Mouse (Mus musculus) CD4-positive, CD25-positive, alpha-beta regulatory T cell, adult 2 months (primary cell): Measurements from ENCODE around the gene Unc45b.
"Not testable (repeated sequence)": the region's sequence is repeated elsewhere in the genome, so short reads cannot be mapped to it uniquely, and the experiment has no call there.

Experiments
- DNase-seq: peaks from one replicate; pipeline ENCODE4 v3.0.0-alpha.2; 2012; ENCODE audit warnings: low read depth, low spot score

The Unc45b gene

GRCm38 (mm10) chr11:82897478-82897877 is 12.9 kb upstream of the Unc45b start:
- DNase-seq = no peak

- no peak for DNase-seq
These were observed 10.6 kb upstream of the Unc45b start for GRCm38 (mm10) chr11:82899720-82900119.

GRCm38 (mm10) chr11:82901606-82902310 is 8.6 kb upstream of the Unc45b start:
- DNase-seq = no peak

DNA sequence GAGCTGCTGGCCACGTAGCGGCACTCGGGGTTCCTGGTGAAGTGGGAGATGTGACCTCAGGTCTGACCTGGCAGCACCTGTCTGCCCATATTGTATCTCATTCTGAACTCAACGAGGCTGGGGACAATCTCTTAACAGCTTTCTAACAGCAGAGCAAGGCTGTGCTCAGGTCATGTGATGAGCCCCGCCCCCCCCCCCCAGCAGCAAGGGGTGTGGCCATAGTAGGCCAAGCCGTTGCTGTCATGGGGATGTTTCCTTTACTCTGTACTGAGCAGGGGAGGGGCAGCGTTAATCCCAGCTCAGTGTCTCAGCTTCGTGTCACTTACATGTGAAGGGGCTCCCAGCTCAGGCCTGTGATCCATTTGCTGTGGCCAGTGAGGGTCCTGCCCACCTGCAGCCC is 5.4 kb upstream of the Unc45b start:
- DNase-seq = no peak

- no peak for DNase-seq
These were observed 4.5 kb upstream of the Unc45b start for GRCm38 (mm10) chr11:82905816-82906215.

DNA sequence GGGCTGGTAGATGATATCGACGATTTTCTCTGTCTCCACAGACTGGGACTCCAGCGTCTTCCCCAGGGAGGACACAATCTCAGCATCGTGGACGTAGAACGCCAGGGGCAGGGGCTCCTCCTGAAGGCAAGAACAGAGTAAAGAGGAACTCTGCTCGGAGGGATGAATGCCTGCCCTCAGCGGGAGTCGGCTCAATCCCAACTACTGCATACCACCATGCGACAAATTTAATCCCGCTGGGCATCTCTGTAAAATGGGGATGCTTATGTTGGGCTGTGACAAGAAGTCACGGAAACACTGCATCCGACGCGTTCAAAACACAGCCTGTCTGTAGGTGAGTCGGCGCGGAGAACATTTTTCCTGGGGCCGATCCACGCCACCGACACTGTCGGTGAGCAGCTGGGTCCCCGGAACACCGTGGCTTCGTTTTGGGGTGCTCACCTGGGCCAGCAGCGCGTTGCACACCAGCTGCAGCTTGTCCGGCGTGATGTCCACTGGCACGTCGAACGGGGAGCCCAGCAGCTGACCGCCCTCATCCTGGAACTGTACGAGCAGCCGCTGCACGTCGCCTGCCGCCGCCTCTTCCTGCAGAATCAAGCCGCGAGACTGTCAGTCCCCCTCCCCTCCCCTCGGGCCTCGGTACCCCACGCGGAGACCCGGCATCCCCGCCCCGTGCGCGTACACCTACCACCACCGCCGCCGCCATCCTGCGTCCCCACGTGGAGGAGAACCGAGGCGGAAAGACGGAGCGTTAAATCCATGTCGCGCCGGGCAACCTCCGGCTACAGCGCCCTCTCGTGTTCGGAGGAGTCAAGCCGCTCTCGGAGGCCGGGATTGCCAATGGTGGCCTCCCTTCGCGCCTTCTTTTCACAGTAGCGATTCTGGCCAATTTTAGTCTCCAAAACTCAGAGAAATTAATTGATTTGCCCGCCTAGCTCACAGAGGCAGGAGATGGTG is 2.4 kb upstream of the Unc45b start, which contains the start of gene Nle1:
TSS of gene Nle1 (minus strand) at position 761 of the 957 bp plus-strand sequence.
- peak; percentile 96 for DNase-seq

DNA sequence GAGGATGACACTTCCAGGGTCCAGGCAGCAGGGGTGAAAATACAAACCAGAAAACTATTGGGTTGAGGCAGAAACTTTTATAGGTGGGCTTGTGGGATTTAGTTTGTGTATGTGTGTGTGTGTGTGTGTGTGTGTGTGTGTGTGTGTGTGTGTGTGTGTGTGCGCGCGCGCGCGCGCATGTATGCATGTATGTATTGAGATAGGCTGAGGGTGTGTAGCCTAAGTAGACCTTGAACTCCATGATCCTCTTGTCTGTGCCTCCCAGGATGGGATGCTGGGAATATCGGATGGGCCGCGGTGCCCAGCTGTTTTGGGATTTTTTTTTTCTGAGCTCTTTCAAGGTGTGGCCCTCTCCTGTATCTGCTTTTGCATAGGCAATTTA is 1.8 kb upstream of the Unc45b start:
- no peak for DNase-seq

DNA sequence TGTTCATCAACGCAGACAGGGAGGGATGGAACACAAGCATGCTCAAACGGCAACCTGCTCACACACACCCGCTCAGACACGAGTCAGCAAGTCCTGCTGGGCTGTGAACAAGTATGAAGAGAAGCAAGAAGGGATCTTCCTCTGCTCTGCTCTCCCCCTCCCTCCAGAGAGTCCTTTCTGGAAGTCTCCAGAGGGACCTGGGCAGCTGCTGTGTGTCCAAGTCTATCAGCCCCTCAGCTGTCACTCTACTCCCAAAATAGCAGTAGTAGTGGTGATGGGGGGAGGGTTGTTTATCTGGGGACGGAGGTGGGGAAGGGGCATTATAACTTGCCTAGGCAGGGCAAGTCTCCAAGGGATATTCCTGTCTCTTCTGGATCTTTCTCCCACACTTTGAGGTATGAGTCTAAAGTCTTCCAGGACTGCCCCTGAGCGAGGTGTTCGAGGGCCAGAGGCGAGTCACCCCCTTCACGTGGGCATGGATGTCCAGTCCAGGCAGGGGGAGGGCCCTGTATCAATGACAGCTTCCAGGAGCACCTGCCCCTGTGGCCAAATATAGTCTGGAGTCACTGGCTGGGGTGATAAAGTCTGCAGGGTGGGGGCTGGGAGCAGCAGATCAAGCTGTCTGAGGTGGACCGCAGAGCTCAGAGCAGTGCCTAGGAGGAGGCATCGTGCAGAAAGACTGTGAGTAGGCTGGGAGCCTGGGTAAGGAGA is 484 bp downstream of the Unc45b start:
- DNase-seq = no peak

- DNase-seq = peak; percentile 91
These were observed 4.5 kb downstream of the Unc45b start for GRCm38 (mm10) chr11:82914711-82915352.

DNA sequence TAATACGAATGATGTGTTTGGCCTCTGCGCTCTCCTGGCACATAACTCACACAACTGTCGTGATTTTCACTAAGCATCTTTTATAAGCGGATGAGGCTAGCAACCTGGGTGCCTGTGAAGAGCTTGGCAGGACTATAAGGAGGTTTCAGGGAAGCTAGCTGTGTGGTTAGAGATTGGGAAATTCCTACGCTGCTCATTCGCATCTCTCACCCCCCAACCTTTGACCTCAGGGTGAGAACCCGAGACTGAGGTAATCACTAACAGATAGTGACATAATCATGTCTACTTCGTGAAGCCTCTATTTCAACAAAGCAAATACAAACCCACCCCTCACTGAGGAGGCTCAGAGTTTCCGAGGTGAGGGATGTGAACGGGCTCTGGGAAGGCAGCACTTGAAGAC is 10.4 kb downstream of the Unc45b start:
- no peak for DNase-seq

DNA sequence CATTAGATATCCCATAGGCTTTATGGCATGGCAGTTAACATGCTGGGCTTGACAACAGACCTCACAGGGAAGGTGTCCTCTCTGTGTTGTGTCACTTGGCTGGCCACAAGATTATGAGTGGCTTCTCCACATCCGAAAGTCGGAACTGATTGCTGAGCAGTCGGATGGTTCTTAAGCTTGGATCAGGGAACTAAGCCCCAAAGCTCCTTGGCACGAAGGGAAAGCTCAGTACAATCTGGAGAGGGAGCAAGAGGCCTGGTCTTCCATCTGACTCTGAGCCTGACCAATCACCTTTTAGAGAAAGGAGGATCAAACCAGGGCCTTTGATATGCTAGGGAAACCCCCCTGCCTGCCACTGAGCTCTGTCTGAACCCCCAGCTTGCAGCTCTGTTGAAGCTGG is 11.3 kb downstream of the Unc45b start:
- DNase-seq = no peak

DNA sequence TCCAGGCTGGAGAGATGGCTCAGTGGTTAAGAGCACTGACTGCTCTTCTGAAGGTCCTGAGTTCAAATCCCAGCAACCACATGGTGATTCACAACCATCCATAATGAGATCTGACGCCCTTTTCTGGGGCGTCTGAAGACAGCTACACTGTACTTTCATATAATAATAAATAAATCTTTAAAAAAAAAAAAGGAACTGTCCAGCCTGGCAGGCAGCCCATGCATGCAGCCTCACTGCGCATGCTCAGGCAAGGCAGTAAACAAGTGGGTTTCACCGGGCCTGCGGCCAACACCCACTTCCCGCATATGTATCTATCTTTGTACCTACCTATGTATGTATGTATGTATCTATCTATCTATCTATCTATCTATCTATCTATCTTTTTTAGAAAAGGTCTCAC is 13.6 kb downstream of the Unc45b start:
- not testable (repeated sequence) for DNase-seq

GRCm38 (mm10) chr11:82928897-82929632 is 18.7 kb downstream of the Unc45b start:
- DNase-seq = no peak

GRCm38 (mm10) chr11:82929633-82929950 is 19.2 kb downstream of the Unc45b start:
- no peak for DNase-seq

DNA sequence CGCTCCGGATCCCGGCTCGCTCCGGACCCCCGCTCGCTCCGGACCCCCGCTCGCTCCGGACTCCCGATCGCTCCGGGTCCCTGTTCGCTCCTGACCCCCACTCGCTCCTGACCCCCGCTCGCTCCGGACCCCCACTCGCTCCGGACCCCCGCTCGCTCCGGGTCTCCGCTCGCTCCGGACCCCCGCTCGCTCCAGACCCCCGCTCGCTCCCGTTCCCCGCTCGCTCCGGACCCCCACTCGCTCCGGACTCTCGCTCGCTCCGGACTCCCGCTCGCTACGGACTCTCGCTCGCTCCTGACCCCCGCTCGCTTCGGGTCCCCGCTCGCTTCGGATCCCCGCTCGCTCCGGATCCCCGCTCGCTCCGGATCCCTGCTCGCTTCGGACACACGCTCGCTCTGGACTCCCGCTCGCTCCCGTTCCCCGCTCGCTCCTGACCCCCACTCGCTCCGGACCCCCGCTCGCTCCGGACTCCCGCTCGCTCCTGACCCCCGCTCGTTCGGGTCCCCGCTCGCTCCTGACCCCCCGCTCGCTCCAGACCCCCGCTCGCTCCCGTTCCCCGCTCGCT is 20.1 kb downstream of the Unc45b start:
- not testable (repeated sequence) for DNase-seq

- not testable (repeated sequence) for DNase-seq
These were observed 20.8 kb downstream of the Unc45b start for GRCm38 (mm10) chr11:82931161-82931560.

- DNase-seq = not testable (repeated sequence)
These were observed 21.5 kb downstream of the Unc45b start for GRCm38 (mm10) chr11:82931671-82932450.

DNA sequence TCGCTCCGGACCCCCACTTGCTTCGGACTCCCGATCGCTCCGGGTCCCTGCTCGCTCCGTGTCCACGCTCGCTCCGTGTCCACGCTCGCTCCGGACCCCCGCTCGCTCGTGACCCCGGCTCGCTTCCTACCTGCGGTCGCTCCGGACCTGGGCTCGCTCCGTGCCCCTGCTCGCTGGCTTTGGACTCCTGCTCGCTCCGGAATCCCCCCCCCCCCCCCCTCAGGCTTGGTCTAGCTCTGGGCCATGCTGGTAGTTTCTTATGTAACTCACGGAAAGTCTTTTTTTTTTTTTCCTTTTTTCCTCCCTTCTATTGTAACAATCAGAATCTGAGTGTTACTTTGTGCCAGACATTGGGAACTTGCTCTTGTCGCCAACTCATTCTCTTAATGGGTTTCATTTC is 22.8 kb downstream of the Unc45b start:
- DNase-seq = no peak

GRCm38 (mm10) chr11:82943336-82943735 is 33.0 kb downstream of the Unc45b start:
- DNase-seq = no peak

DNA sequence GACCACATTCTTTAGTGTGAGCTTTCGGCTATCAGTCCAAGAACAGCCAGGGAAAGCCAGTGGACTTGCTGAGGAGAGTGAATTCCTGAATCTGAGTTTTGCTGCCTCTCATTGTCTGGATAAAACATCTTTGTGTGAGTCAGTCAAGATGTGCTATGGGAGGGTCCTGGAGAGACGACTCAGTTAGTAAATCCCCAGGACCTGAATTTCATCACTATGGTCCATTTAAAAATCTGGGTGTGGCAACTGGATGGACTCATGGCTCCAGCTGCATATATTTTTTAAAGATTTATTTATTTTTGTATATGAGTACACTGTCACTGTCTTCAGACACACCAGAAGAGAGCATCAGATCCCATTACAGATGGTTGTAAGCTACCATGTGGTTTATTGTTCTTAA is 35.3 kb downstream of the Unc45b start:
- DNase-seq = no peak
